Mouse (Mus musculus): ENCODE results near the gene Syt7.

DNA sequence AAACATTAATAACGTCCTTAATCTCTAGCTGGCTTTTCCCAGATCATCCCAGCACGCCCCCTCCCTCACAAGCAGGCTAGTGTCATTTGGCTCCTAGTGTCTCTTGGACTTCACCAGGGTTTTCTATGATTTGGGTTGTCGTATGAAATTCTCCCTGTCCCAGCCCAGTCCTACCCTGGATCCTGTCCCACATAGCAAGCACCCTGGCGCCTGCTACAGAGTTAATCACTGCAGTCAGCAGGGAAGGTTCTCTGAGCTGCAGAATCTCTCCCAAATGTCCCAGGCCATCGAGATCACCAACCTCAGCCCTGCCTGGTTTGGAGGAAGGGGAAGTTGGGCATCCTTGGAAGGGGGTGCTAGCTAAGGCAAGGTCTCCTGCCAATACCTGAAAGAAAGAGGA lies 26.6 kb downstream of the Syt7 start:
- no peak for TF ChIP-seq CTCF (IDR thresholded peaks at IDR 0.05; ENCODE audit: low read depth, low read length)
- TF ChIP-seq GATA1 (IDR thresholded peaks at IDR 0.05; ENCODE audit: borderline replicate concordance, low read length), result no peak
- no peak for TF ChIP-seq TAL1 (conservative IDR thresholded peaks at IDR 0.05; ENCODE audit: low read depth, low read length)
- no peak for TF ChIP-seq POLR2AphosphoS5 (IDR thresholded peaks at IDR 0.05; ENCODE audit: insufficient replicate concordance, low read depth, low read length)
- TF ChIP-seq GATA2 (IDR thresholded peaks at IDR 0.05; ENCODE audit: borderline replicate concordance, low read depth, low read length), result no peak

All from G1E (cell line).